Mouse (Mus musculus) G1E (cell line): ENCODE measurements at regions not wholly inside any gene's neighbourhood (a gene's known extent, or its start where the extent isn't known, plus 50 kb on each side); places are given as distances from the start of the nearest gene placed in this dataset.

Experiments
- ATAC-seq: 2 replicates; pipeline ENCODE4 v1.8.0; 2016; ENCODE audit warnings: mild to moderate bottlenecking; ENCODE audit not compliant: insufficient number of reproducible peaks, poor library complexity, low FRiP score, severe bottlenecking; ENCODE audit errors: extremely low read depth
- DNase-seq: peaks from one replicate; pipeline ENCODE4 v3.0.0; 2012; ENCODE audit warnings: low spot score
- H3K27me3 ChIP-seq: 2 replicates; pipeline ENCODE4 v1.6.1; 2012; ENCODE audit warnings: mild to moderate bottlenecking, low read length, inconsistent platforms; ENCODE audit not compliant: insufficient read depth
- H3K36me3 ChIP-seq: replicated peaks from 2 replicates; pipeline ENCODE3; 2012; ENCODE audit warnings: mild to moderate bottlenecking, inconsistent platforms
- H3K4me1 ChIP-seq: 2 replicates; pipeline ENCODE4 v1.6.1; 2012; ENCODE audit warnings: low read depth, low read length, inconsistent platforms, mixed read lengths; ENCODE audit not compliant: insufficient read depth
- H3K4me3 ChIP-seq: 2 replicates; pipeline ENCODE4 v1.5.1; 2012; ENCODE audit warnings: low read depth, mild to moderate bottlenecking, inconsistent platforms, low read length, moderate library complexity, mixed read lengths
- H3K9me3 ChIP-seq: replicated peaks from 2 replicates; pipeline ENCODE4 v1.6.1; 2012; ENCODE audit warnings: inconsistent platforms
- CTCF ChIP-seq: IDR thresholded peaks from 2 replicates; pipeline ENCODE4 v1.5.1; 2012; ENCODE audit warnings: low read depth, low read length, inconsistent platforms, mixed read lengths
- GATA1 ChIP-seq: IDR thresholded peaks from 2 replicates; pipeline ENCODE4 v1.6.1; 2012; ENCODE audit warnings: borderline replicate concordance, low read length, inconsistent platforms, mixed read lengths
- GATA2 ChIP-seq: IDR thresholded peaks from 2 replicates; pipeline ENCODE4 v1.6.1; 2012; ENCODE audit warnings: low read depth, low read length, inconsistent platforms, borderline replicate concordance
- POLR2AphosphoS5 ChIP-seq: IDR thresholded peaks from 2 replicates; pipeline ENCODE4 v1.6.1; 2012; ENCODE audit warnings: low read depth, low read length, inconsistent platforms; ENCODE audit not compliant: insufficient replicate concordance
- TAL1 ChIP-seq: conservative IDR thresholded peaks from 2 replicates; pipeline ENCODE4 v1.6.1; 2012; ENCODE audit warnings: low read depth, low read length, inconsistent platforms, mixed read lengths

DNA sequence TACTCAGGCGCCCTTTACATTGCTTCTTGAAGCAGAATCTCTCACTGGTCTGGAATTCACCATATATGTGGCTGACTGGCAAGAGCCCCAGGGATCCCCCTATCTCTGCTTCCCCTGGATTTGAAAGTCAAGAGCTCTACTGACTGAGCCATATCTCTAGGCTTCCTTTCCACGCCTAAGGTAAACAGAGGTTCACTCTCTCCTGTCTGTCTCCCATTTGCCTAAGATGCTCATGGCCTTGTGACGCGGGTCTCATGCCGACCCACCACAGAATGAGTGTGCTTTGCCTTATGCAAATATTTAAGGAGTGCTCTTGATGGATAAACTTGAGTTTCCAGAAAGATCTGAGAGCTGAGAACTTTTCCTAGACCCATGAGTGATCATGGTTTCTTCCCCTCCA, 173.9 kb downstream of the Vrk1 start:
- TF ChIP-seq GATA1 (no peak), TAL1 (no peak), POLR2AphosphoS5 (no peak), CTCF (no peak), GATA2 (no peak)
- H3K4me3 ChIP-seq, result no peak overlapping the region
- ATAC-seq, result no peak
- no peaks in the 10 kb centered on the region for H3K36me3 ChIP-seq
- no peak for DNase-seq
- H3K27me3 ChIP-seq, result no peaks in the 10 kb centered on the region; the same call in 1 of the 2 replicates
- peaks cover 85% of the 10 kb centered on the region for H3K9me3 ChIP-seq
- H3K4me1 ChIP-seq, result no peaks in the 10 kb centered on the region

DNA sequence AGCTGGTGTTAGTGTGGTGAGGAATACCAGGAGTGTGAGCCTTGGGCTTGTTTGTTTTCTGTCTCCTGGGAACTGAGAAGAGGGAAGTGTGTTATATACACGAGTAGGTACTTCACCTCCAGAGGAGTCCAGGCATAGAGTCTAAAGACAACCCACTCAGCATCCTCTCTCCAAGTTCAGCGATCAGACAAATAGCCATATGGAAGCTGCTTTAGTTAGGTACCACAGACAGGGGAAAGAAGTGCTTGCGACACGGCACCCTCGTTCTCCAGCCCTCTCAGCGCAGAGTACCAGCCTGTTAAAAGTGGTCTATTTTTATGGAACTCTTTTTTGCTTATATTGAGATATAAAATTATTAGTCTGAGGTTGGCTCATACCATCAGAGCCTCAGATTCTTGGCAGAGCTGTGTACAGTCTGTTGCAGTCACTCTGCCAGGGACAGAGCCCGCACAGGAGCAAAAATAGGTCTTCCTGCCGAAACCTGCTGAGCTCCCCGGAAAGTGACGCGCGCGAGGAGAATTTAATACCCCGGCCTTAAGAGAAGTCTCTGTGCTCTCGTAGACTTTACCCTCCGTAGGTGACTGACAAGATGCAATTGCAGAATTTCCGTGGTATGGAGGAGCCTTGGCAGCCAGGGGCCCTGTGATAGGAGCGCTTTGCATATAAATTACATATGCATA, 175.5 kb downstream of the Vrk1 start:
- TF ChIP-seq CTCF (no peak), TAL1 (no peak), POLR2AphosphoS5 (no peak), GATA1 (no peak), GATA2 (no peak)
- H3K4me1 ChIP-seq, result no peaks in the 10 kb centered on the region
- no peak for ATAC-seq
- H3K9me3 ChIP-seq, result peaks cover 84% of the 10 kb centered on the region
- no peak for DNase-seq
- H3K27me3 ChIP-seq, result no peaks in the 10 kb centered on the region; the same call in 1 of the 2 replicates
- H3K4me3 ChIP-seq, result no peak overlapping the region
- no peaks in the 10 kb centered on the region for H3K36me3 ChIP-seq

DNA sequence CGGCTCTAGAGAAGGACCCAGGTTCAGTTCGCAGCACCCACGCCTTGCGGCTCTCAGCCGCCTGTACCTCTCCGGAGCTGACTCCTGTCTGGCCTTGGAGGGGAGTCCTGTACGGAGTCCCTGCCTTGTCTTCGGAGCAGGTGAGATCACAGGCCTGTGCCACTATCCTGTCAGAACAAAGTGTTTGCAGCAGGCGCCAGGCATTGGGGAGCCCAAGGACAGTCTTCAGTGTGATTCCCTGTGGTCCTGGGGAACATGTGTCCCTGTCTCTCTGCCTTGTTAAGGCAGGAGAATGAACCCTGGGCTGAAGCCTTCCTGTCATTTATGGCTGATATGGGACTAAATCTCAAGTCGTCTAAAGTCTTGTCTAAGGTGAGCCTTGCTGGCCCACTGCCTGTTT, 176.5 kb downstream of the Vrk1 start:
- H3K4me1 ChIP-seq, result no peaks in the 10 kb centered on the region
- ATAC-seq (no peak), DNase-seq (no peak)

DNA sequence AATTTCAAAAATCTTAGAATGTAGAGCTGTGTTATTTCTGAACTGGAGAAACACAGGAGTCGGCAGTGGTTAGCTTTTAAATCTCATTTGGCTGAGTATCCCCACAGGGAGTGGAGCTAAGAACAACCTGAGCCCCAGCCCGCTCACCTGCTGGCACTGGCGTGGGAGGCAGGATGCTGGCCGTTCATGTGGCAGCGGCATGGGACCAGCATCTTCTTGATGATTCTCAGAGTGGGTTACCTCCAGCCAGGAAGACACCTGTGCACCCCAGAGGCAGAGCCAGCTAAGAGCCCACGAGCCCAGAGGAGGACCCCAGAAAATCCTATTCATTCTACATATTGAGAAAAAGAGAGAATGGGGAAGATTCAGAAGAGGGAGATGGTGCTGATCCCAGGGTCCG, 181.7 kb downstream of the Vrk1 start:
- H3K4me1 ChIP-seq, result no peaks in the 10 kb centered on the region
- DNase-seq (no peak), ATAC-seq (no peak)
- H3K36me3 ChIP-seq, result no peaks in the 10 kb centered on the region
- peaks cover 79% of the 10 kb centered on the region for H3K9me3 ChIP-seq
- H3K4me3 ChIP-seq, result no peak overlapping the region
- no peaks in the 10 kb centered on the region for H3K27me3 ChIP-seq
- TF ChIP-seq GATA2, result no peak
- TF ChIP-seq TAL1, result no peak
- TF ChIP-seq GATA1, result no peak
- TF ChIP-seq CTCF, result no peak
- TF ChIP-seq POLR2AphosphoS5, result no peak

More for the DNA sequence above, 176.5 kb downstream of the Vrk1 start:
- H3K36me3 ChIP-seq, result no peaks in the 10 kb centered on the region
- H3K9me3 ChIP-seq, result peaks cover 86% of the 10 kb centered on the region
- no peaks in the 10 kb centered on the region; the same call in 1 of the 2 replicates for H3K27me3 ChIP-seq
- H3K4me3 ChIP-seq, result no peak overlapping the region
- TF ChIP-seq CTCF, result no peak
- TF ChIP-seq POLR2AphosphoS5, result no peak
- TF ChIP-seq TAL1, result no peak
- TF ChIP-seq GATA2, result no peak
- TF ChIP-seq GATA1, result no peak

DNA sequence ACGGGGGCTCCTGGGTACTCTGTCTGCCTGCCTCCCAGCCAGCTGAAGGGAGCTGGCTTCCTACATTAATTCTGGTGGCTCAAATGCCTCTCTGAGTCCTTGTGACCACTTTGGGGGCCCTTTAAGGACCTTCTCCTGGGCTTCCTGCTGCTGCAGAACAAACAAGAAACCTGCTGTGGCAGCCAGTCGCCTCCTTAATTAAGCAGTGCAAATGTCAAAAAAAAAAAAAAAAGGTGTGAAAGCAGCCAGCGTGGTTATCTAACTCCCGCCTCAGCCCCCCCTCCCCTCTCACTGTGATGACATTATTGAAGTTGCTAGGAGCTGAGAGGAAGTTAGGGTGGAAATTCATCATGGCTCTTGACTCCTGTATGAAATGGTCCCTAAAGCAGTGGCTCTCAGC, 189.3 kb downstream of the Vrk1 start:
- Histone ChIP-seq H3K36me3 (no peaks in the 10 kb centered on the region), H3K9me3 (peaks cover 78% of the 10 kb centered on the region), H3K4me1 (no peaks in the 10 kb centered on the region), H3K27me3 (no peaks in the 10 kb centered on the region), H3K4me3 (no peak overlapping the region)
- TF ChIP-seq TAL1 (no peak), GATA1 (no peak), CTCF (no peak), GATA2 (no peak), POLR2AphosphoS5 (no peak)
- ATAC-seq (no peak), DNase-seq (no peak)

DNA sequence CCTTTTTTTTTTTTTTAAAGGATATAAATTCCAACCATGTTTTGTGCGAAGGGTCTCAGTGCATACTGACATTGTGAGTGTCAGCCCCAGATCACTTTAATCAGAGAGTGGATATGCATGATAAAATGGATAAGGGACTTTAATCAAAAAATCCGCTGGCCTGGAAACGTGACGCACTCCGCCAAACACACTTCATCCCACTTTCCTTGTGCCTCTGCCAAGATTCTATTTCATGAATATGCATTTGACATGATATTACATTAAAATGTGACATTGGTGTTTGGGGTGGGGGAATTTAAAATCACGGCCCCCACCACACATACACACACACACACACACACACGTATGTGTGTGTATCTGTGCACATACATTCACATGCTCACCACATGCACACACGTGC, 193.5 kb downstream of the Vrk1 start:
- Histone ChIP-seq H3K4me1 (no peaks in the 10 kb centered on the region), H3K27me3 (no peaks in the 10 kb centered on the region), H3K36me3 (no peaks in the 10 kb centered on the region), H3K9me3 (peaks cover 62% of the 10 kb centered on the region), H3K4me3 (no peak overlapping the region)
- ATAC-seq (no peak), DNase-seq (no peak)
- TF ChIP-seq TAL1 (no peak), CTCF (no peak), GATA1 (no peak), POLR2AphosphoS5 (no peak), GATA2 (no peak)
